Mouse (Mus musculus) kidney, postnatal 0 days (tissue): ENCODE data around the gene 2810004N23Rik. TPM values are rescaled to one million over a fixed set of nuclear protein-coding genes. Genes with fewer than 3 reads are reported as not detected.

ENCODE experiments used
- ATAC-seq: fragments of 200-750 bp; cut with Nextera tagmentation; replicated peaks from 2 replicates; pipeline ENCODE4 v1.8.0; 2017; ENCODE audit warnings: low read depth, moderate number of reproducible peaks, moderate TSS enrichment, moderate library complexity; ENCODE audit not compliant: low FRiP score
- DNase-seq: peaks from one replicate; pipeline ENCODE4 v3.0.0-alpha.2; 2016; ENCODE audit warnings: low spot score
- H3K27ac ChIP-seq: fragments of 300-500 bp; sonication (generic); 2 replicates; pipeline ENCODE4 v1.5.1; 2014; ENCODE audit warnings: mild to moderate bottlenecking
- H3K27me3 ChIP-seq: fragments of 300-500 bp; sonication (generic); 2 replicates; pipeline ENCODE4 v1.6.1; 2014; ENCODE audit warnings: low read length, mixed read lengths; ENCODE audit not compliant: insufficient read depth
- H3K36me3 ChIP-seq: fragments of 300-500 bp; sonication (generic); 2 replicates; pipeline ENCODE4 v1.6.1; 2014; ENCODE audit warnings: low read length, mixed read lengths; ENCODE audit not compliant: insufficient read depth
- H3K4me1 ChIP-seq: fragments of 300-500 bp; sonication (generic); replicated peaks from 2 replicates; pipeline ENCODE4 v1.6.1; 2014; ENCODE audit warnings: antibody characterized with exemption, low read length, mixed read lengths; ENCODE audit not compliant: insufficient read depth
- H3K4me2 ChIP-seq: fragments of 300-500 bp; sonication (generic); 2 replicates; pipeline ENCODE4 v1.6.1; 2014; ENCODE audit warnings: mild to moderate bottlenecking, low read length, moderate library complexity, mixed read lengths
- H3K4me3 ChIP-seq: fragments of 300-500 bp; sonication (generic); replicated peaks from 2 replicates; pipeline ENCODE4 v1.5.1; 2014; ENCODE audit warnings: low read depth, low read length
- H3K9ac ChIP-seq: fragments of 300-500 bp; sonication (generic); 2 replicates; pipeline ENCODE4 v1.6.1; 2014; ENCODE audit warnings: low read depth, low read length
- H3K9me3 ChIP-seq: fragments of 300-500 bp; sonication (generic); replicated peaks from 2 replicates; pipeline ENCODE4 v1.6.1; 2016; ENCODE audit warnings: low read length, inconsistent platforms, mixed read lengths
- CTCF ChIP-seq: IDR thresholded peaks from 2 replicates; pipeline ENCODE4 v1.5.1; 2016; ENCODE audit warnings: antibody characterized with exemption, low read depth, mild to moderate bottlenecking, moderate library complexity
- WGBS: fragments of 180-500 bp; shearing (Covaris S2); extraction: QIAGEN DNeasy Blood & Tissue Kit; methylation state at CpG from one replicate; pipeline ENCODE4 v1.1.7; 2014; 5-methylcytosine and 5-hydroxymethylcytosine counted together
- polyA plus RNA-seq: library from polyadenylated mRNA; unstranded; fragments of >200 nt; fragmentation: Nextera tagmentation; extraction: Ambion mirVana; gene quantifications from 2 replicates; pipeline ENCODE4 v1.2.1, GENCODE M21; 2015

The 2810004N23Rik gene
- polyA plus RNA-seq, 1 experiment from 2014 or later = 33.3 TPM

DNA sequence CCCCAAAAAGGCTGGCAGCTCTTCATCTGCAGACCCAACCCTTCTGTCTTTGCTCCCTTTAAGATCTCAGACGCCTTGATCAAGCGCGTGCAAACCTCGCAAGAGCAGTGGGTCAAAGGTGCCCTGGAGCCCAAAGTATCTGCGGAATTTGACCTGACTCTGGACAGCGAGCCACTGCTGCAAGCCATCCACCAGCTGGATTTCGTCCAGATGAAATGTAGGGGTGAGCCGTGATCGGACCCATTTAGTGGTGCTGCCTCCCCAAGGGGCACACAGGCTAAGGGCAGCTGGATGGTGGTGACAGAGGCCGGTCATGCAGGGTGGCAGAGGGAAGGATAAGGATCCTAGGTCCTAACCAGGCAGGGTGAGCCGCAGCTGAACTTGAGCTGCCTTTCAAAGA is 42.8 kb downstream of the 2810004N23Rik start:
- Histone ChIP-seq H3K4me3 (no peak overlapping the region), H3K27ac (no peak overlapping the region), H3K9me3 (no peaks in the 10 kb centered on the region; the same call in 1 of the 2 replicates), H3K4me2 (no peak overlapping the region), H3K27me3 (no peaks in the 10 kb centered on the region), H3K36me3 (no peaks in the 10 kb centered on the region), H3K4me1 (no peaks in the 10 kb centered on the region; the same call in 1 of the 2 replicates), H3K9ac (no peak overlapping the region)
- ATAC-seq (no peak), DNase-seq (peak; percentile 53)
- no peak for TF ChIP-seq CTCF
- WGBS = 22% methylated on average over 11 of the region's 11 CpGs

DNA sequence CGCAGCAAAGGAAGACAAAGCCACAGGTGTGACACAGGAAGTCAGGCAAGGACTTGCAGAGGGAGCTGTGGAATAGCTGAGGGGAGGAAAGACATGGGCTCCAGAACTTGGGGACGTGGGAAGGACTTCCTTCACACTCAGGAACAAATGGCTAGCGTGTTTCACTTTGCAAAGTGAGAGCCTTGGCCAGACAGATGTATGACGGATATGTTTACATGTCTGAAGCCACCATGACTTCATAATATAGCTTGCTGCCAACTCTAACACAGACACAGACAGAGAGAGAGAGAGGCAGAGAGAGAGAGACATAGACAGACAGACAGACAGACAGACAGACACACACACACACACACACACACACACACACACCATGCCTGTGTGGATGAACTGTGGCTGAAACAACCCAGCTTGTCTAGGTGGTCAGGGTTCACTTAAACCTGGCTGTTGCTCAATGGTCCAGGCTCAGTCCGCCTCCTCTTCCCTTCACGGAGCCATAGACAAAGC is 43.3 kb downstream of the 2810004N23Rik start:
- Histone ChIP-seq H3K4me1 (no peaks in the 10 kb centered on the region; the same call in 1 of the 2 replicates), H3K4me3 (no peak overlapping the region), H3K27ac (no peak overlapping the region), H3K9me3 (no peaks in the 10 kb centered on the region; the same call in 1 of the 2 replicates), H3K36me3 (no peaks in the 10 kb centered on the region), H3K27me3 (no peaks in the 10 kb centered on the region), H3K9ac (no peak overlapping the region), H3K4me2 (no peak overlapping the region)
- no peak for TF ChIP-seq CTCF
- ATAC-seq (no peak), DNase-seq (no peak)
- 49% methylated on average over 6 of the region's 6 CpGs for WGBS

DNA sequence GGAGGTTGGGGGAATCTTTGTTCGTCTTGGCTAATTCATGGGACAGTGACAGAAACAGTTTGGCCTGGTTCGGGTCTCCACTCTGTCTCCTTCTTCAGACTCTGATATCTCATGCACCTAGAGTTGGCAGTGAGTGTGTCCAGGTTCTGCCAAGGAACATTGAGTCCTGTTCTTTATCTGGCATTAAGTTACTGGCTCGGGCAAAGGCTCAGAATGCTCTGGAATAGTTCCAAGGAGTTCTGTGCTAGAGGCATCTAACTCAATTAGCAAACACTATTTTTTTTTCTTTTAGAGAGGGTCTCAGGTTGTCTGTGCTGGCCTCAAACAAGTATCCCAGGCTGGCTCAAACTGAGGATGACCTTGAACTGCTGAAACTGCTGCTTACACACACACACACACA is 45.6 kb downstream of the 2810004N23Rik start:
- Histone ChIP-seq H3K9me3 (no peaks in the 10 kb centered on the region; the same call in 1 of the 2 replicates), H3K4me3 (no peak overlapping the region), H3K27ac (no peak overlapping the region), H3K4me1 (no peaks in the 10 kb centered on the region; the same call in 1 of the 2 replicates), H3K36me3 (no peaks in the 10 kb centered on the region), H3K27me3 (no peaks in the 10 kb centered on the region), H3K4me2 (no peak overlapping the region), H3K9ac (no peak overlapping the region)
- no peak for DNase-seq
- ATAC-seq = no peak
- no peak for TF ChIP-seq CTCF
- 83% methylated on average over 3 of the region's 3 CpGs for WGBS

DNA sequence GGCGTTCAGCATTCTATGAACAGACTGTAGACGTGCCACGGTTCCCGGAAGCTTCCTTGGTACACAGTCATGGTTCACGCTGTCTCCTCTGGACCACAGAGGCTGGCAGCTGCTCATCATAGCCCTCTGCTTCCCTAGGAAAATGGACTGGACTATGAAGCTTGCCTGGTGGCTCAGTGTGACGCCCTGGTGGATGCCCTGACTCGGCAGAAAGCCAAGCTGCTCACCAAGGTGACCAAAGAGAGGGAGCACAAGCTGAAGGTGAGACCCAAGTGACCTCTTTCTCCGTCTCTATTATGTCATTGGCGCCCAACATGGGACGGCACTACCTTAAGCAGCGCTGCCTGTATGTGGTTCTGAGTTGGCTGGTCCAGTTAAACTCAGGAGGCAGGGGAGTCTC is 46.1 kb downstream of the 2810004N23Rik start:
- Histone ChIP-seq H3K27ac (no peak overlapping the region), H3K27me3 (no peaks in the 10 kb centered on the region), H3K36me3 (no peaks in the 10 kb centered on the region), H3K9ac (no peak overlapping the region), H3K4me1 (no peaks in the 10 kb centered on the region; the same call in 1 of the 2 replicates), H3K4me3 (no peak overlapping the region), H3K9me3 (no peaks in the 10 kb centered on the region; the same call in 1 of the 2 replicates), H3K4me2 (no peak overlapping the region)
- no peak for TF ChIP-seq CTCF
- no peak for ATAC-seq
- no peak for DNase-seq
- 92% methylated on average over 11 of the region's 11 CpGs for WGBS

DNA sequence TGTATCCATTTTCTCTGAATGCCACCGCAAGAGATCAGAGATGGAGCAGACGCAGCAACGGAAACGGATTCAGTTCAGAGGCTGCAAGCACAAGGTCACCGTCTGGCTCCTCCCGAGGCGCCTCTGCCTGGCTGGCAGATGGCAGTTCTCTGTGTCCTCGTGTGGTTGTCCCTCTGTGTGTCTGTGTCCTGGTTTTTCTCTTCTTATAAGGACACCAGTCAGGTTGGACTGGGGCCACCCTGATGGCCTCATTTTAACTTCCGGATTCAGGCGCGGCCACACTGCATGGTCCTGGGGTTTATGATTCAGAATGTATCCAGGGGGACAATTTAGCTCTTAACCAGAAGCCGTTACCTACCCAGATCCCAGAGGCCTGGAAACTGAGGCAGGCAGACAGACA is 47.0 kb downstream of the 2810004N23Rik start:
- Histone ChIP-seq H3K36me3 (no peaks in the 10 kb centered on the region), H3K27ac (no peak overlapping the region), H3K4me2 (no peak overlapping the region), H3K4me1 (no peaks in the 10 kb centered on the region; the same call in 1 of the 2 replicates), H3K9me3 (no peaks in the 10 kb centered on the region; the same call in 1 of the 2 replicates), H3K27me3 (no peaks in the 10 kb centered on the region), H3K9ac (no peak overlapping the region), H3K4me3 (no peak overlapping the region)
- WGBS = 76% methylated on average over 12 of the region's 12 CpGs
- no peak for ATAC-seq
- TF ChIP-seq CTCF = no peak
- no peak for DNase-seq

DNA sequence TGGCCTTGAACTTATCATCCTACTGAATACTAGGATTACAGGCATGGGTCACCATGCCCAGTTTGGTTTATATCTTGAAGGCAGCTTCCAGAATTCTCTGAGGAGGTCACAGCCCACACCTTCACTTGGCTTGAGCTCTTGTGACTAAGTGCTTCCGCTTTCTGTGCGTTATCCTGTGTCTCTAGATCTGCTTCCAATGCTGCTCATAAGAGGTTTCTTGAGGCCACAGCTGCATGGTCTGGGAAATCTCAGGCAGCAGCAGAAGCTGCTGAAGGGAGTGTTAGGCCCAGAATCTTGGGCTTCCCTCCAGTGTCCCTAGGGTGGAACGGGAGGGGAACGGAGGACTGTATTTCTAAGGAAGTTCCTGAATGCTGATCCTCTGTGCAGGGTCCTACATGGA is 49.6 kb downstream of the 2810004N23Rik start:
- Histone ChIP-seq H3K9me3 (no peaks in the 10 kb centered on the region; the same call in 1 of the 2 replicates), H3K4me3 (no peak overlapping the region), H3K27me3 (no peaks in the 10 kb centered on the region), H3K36me3 (no peaks in the 10 kb centered on the region), H3K4me2 (no peak overlapping the region), H3K27ac (no peak overlapping the region), H3K4me1 (no peaks in the 10 kb centered on the region), H3K9ac (no peak overlapping the region)
- ATAC-seq = no peak
- WGBS = 88% methylated on average over 4 of the region's 4 CpGs
- TF ChIP-seq CTCF = no peak
- no peak for DNase-seq
